Mouse (Mus musculus): ENCODE data around the gene Rab11fip4.

Gene Rab11fip4

GRCm38 (mm10) chr11:79738725-79739558 lies 147.9 kb downstream of the Rab11fip4 start:
- DNase-seq (ENCODE audit: low read depth, low spot score), result no peak

- DNase-seq (ENCODE audit: low read depth, low spot score), result no peak
These were observed 149.9 kb downstream of the Rab11fip4 start for GRCm38 (mm10) chr11:79740740-79741512.

- DNase-seq (ENCODE audit: low read depth, low spot score), result no peak
These were observed 155.6 kb downstream of the Rab11fip4 start for GRCm38 (mm10) chr11:79746552-79747102.
